Mouse (Mus musculus): Measurements from ENCODE around the gene Kcnn3. TPM values are rescaled to one million over a fixed set of nuclear protein-coding genes. Genes with fewer than 3 reads are reported as not detected.

The Kcnn3 gene
- polyA plus RNA-seq, 1 experiment = 15.8 TPM

GRCm38 (mm10) chr3:89516321-89516720 lies 3.6 kb upstream of the Kcnn3 start:
- no peak for DNase-seq (ENCODE audit: extremely low spot score in 1 of 2, low spot score in 1 of 2)

GRCm38 (mm10) chr3:89520618-89521502 lies 896 bp downstream of the Kcnn3 start:
- DNase-seq (ENCODE audit: extremely low spot score in 1 of 2, low spot score in 1 of 2) = no peak

DNA sequence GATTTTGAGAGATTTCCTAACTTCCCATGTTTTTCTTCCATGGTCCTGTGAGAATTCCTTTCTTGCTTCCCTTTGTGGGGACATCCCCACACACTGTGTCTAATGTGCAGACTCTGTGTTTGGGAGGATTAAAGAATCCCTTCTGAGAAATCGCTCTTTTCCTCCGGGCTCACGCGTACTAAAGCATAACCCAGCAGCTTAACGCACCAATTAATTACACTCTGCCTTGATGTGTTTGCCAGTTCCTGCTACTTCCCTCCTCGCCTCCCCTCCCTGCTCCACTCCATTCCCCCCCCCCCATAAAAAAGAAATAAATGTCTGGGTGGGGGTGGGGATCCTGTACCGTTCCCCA lies 1.5 kb downstream of the Kcnn3 start:
- DNase-seq (ENCODE audit: extremely low spot score in 1 of 2, low spot score in 1 of 2) = no peak

GRCm38 (mm10) chr3:89522450-89523128 lies 2.6 kb downstream of the Kcnn3 start:
- no peak for DNase-seq (ENCODE audit: extremely low spot score in 1 of 2, low spot score in 1 of 2)

DNA sequence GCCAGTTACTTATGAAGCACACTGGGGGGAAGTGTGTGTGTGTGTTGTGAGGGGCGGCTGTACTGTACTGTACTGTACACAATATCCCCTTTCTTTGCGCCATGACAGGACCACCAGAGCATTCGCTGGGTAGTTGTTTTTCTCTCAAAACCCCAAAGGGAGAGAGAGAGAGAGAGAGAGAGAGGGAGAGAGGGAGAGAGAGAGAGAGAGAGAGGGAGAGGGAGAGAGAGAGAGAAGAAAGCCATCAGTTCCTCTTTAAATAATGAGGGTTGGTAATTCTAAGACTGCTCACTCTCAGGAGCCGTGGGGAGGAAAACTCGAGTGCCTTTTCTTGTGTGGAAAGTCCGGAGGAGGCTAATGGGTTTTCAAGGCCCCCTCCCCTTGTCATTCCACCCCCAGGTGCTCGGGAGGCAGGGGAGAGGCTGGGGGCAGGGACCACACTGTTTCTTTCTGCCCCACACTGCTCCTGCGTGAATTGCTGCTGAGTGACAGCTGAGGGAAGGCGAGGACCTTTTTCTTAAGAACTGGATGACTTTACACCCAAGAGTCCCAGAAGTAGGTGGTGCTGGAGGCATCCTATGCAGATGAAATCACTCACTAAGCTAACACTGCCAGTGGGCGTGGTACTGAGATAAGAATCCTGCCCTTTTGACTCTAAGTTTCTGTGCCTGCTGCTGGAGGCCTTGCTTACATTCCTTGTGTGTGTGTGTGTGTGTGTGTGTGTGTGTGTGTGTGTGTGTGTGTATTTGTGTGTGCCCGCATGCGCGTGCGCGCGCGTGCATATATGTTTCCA lies 6.5 kb downstream of the Kcnn3 start:
- no peak for DNase-seq (ENCODE audit: extremely low spot score in 1 of 2, low spot score in 1 of 2)

- DNase-seq (ENCODE audit: extremely low spot score in 1 of 2, low spot score in 1 of 2) = no peak
These were observed 9.8 kb downstream of the Kcnn3 start for GRCm38 (mm10) chr3:89529796-89530195.

DNA sequence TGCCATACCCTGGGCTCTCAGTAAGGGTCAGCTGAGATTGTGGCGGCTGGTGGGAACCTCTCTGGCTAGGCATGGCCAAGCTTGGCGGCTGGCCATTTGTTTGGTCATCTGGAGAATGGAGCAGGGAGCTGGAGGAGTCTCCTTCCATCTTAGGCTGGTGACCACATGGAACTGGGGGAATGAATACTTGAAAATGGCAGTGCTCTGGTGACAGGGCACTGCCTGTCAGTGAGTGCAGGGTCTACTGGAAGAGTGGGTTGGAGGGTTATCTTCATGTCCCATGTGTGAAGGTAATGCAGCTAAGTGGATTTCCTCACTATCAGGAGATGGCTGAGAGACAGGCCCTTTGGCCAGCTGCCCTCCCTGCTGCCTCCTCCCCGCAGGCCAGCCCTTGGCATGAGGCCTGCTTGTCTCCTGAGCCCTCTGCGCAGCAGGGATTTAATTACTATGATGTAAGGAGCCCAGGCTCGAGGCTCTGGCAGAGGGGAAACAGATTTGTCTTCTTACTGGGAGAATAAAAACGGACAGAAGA lies 14.7 kb downstream of the Kcnn3 start:
- DNase-seq (ENCODE audit: extremely low spot score in 1 of 2, low spot score in 1 of 2) = no peak

- no peak for DNase-seq (ENCODE audit: extremely low spot score in 1 of 2, low spot score in 1 of 2)
These were observed 15.2 kb downstream of the Kcnn3 start for GRCm38 (mm10) chr3:89535147-89535546.

DNA sequence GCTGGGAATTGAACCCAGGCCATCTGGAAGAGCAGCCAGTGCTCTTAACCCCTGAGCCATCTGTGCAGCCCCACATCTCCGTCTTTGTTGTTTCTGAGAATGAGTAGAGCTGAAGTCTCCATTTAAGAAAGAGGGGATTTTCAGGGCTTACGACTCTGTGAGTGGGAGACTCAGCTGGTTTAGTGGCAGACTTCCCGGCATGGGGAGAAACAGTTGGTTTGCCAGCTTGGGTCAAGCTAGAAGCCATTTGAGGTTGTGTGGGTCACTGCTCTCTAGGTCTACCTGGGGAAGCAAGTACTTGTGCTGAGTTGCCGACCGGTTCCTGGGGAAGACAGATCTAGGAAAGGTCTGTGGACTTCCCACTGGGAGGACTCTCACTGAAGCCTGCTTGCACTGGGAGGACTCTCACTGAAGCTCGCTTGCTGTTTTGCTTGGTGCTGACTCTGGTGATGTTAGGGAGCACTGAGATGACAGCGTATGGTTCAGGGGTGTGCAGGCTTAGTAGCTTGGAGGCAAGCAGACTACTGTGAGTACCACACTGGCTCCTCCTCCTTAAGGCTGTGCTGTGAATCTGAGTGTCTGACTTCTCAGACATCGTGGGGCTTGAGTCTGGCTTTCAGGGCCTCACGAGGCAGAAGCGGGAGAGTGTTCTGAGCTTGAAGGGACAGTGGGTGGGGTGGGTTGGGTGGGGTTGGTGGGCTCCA lies 19.2 kb downstream of the Kcnn3 start:
- DNase-seq (ENCODE audit: extremely low spot score in 1 of 2, low spot score in 1 of 2) = no peak

DNA sequence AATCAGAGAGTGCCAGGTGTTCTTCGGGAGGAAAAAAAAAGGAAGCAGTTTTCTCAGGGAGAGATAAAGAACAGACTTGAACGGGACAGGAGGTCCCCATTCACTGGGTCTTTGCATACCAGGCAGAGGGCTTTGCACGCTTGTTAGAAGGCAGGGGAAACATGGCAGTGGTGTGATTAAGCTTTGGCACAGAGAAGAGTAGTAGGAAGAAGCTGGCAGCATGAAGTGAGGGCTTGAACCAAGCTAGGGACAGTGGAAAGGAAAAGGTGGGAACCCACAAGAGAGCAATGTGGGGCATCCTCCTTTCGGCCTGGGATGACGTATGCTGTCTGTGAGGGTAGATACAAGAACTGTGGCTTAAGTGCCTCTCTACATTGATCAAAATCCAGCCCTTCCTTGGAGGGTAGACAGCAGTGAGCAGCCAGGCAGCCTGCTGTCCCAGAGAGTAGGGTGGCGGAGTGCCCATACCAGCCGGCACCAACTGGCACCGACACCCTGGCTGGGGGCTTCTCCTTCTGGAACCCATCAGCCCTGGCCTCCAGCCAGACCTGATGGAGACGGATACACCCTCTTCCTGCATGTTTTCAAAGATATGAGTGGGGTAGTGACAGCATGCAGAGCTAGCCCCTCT lies 19.9 kb downstream of the Kcnn3 start:
- DNase-seq (ENCODE audit: extremely low spot score in 1 of 2, low spot score in 1 of 2) = no peak

GRCm38 (mm10) chr3:89540371-89540743 lies 20.4 kb downstream of the Kcnn3 start:
- DNase-seq (ENCODE audit: extremely low spot score in 1 of 2, low spot score in 1 of 2) = no peak

DNA sequence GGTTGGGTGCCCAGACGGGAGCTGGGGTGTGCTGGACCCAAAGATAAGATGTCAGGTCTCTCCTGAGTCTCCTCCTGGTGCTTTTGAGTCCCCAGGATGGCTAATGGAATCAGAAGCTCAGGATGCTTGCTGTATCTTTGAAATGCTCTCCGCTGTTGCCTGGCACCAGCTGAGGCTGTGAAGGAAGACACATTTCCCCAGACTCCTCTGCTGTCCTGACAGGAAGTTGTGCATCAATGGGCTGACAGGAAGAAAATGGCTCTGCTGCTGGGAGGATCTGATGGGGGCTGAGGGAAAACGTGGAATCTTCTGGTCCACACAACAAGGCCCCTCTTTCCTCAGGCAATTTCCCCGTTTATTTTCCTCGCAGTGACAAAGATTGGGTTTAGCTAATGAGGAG lies 27.0 kb downstream of the Kcnn3 start:
- no peak for DNase-seq (ENCODE audit: extremely low spot score in 1 of 2, low spot score in 1 of 2)

DNA sequence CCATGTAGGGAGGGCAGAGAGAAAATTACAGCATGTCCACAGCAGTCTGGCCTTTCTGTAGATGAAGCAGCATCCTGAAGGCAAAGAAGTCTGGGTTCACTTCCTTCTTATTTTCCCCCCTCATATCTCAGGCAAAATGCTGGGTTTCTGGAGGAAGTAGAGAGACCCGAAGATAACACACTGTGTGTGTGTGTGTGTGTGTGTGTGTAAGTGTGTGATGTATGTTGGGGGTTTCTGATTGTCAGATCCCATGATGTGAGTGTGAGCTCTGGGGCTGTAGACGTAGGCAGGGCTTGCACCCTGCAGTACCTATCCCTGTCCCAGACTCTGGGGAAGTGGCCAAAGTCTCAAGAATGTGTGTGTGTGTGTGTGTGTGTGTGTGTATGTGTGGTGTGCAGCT lies 28.8 kb downstream of the Kcnn3 start:
- no peak for DNase-seq (ENCODE audit: extremely low spot score in 1 of 2, low spot score in 1 of 2)

DNA sequence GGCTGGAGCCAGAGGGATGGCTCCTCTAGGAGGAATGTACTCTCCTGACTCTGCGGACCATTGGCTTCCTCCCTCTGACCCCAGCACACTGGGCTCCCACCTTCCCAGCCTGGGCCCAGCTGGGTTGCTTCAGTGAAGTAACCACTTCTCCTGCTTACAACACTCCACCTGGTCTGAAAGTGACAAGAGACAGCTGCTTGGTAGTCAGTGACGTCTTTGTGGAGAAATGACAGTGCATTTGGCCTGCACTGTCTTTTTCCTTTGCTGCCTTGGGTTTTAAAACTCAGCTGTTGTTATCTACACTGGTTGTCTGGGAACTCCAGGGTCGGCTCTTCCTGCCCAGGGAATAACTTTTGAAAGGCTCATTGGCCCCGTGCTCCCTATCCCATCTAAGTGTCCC lies 29.5 kb downstream of the Kcnn3 start:
- no peak for DNase-seq (ENCODE audit: extremely low spot score in 1 of 2, low spot score in 1 of 2)

DNA sequence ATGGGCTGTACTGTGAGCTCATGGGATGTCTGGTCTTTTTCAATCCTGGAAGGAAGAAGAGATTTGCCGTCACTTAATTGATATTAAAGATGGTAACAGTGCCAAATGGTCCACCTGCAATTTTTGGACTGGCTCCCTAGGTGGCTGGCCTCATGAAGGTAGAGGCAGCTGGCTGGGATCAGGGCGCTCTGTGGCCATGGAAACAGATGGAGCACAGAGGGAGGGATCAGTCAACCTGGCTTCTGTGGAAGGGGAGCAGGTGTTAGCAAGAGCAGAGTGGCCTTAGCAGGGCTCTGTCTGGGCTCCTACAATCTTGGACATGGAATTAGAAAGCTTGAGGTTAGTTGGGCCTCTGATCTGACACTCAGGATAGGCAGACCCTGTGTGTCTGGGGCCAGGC lies 31.9 kb downstream of the Kcnn3 start:
- no peak for DNase-seq (ENCODE audit: extremely low spot score in 1 of 2, low spot score in 1 of 2)

DNA sequence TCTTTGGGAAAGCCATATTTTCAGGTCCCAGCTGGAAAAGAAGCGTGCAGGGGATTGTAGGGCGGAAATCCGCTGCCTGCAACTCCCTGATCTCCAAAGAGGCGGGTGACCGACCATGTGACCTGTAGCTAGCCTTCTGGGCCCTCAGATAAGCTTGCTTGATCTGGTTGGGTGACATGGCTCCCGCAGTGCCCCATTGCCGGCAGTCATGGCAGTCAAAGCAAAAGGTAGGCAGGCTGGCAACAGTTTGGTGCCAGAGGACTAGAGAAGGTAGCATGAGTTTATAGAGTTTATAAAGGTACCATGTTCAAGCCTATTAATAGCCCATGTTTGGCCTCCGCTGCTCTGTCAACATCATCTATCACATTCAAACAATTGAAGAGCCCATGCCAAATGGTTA lies 33.5 kb downstream of the Kcnn3 start:
- DNase-seq (ENCODE audit: extremely low spot score in 1 of 2, low spot score in 1 of 2) = no peak

- DNase-seq (ENCODE audit: extremely low spot score in 1 of 2, low spot score in 1 of 2) = no peak
These were observed 34.0 kb downstream of the Kcnn3 start for GRCm38 (mm10) chr3:89553946-89554345.

GRCm38 (mm10) chr3:89554587-89554986 lies 34.6 kb downstream of the Kcnn3 start:
- no peak for DNase-seq (ENCODE audit: extremely low spot score in 1 of 2, low spot score in 1 of 2)

DNA sequence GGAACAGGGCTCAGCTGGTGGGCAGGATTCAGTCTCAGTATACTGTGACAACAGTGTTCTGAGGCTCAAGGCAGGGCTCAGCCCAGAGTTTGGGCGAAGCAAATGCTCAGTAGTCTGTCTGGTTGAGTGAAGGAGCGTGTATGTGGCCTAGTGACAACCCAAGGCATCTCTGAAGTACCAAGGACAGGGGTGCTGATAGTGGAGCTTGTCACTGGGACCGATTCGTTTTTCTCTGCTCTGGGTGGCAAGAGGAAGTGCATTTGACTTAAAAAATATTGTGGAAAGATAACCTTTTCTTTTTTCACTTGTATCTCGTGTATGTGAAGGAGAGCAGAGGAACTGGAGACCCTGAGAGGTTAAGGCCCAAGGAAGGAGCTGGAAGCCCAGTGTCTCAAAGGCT lies 37.8 kb downstream of the Kcnn3 start:
- DNase-seq (ENCODE audit: extremely low spot score in 1 of 2, low spot score in 1 of 2) = no peak
